Mouse (Mus musculus) hindbrain, embryonic 11.5 days (tissue): ENCODE measurements at regions not wholly inside any gene's neighbourhood (a gene's known extent, or its start where the extent isn't known, plus 50 kb on each side); places are given as distances from the start of the nearest gene placed in this dataset.

Experiments used
- ATAC-seq: fragments of 200-750 bp; cut with Nextera tagmentation; 2 replicates; pipeline ENCODE4 v1.8.0; 2017; ENCODE audit warnings: mild to moderate bottlenecking, moderate TSS enrichment, moderate library complexity; ENCODE audit not compliant: low FRiP score
- DNase-seq: peaks from one replicate; pipeline ENCODE4 v3.0.0-alpha.2; 2015; ENCODE audit warnings: low spot score
- H3K27ac ChIP-seq: fragments of 300-500 bp; sonication (generic); 2 replicates; pipeline ENCODE4 v1.5.1; 2014; ENCODE audit warnings: mild to moderate bottlenecking, low read depth, low read length
- H3K27me3 ChIP-seq: fragments of 300-500 bp; sonication (generic); 2 replicates; pipeline ENCODE4 v1.6.1; 2014; ENCODE audit warnings: mild to moderate bottlenecking, low read length, moderate library complexity, mixed read lengths; ENCODE audit not compliant: control insufficient read depth, insufficient read depth
- H3K36me3 ChIP-seq: fragments of 300-500 bp; sonication (generic); 2 replicates; pipeline ENCODE4 v1.6.1; 2014; ENCODE audit warnings: mild to moderate bottlenecking, low read length, moderate library complexity, mixed read lengths; ENCODE audit not compliant: control insufficient read depth, insufficient read depth
- H3K4me1 ChIP-seq: fragments of 300-500 bp; sonication (generic); replicated peaks from 2 replicates; pipeline ENCODE4 v1.6.1; 2014; ENCODE audit warnings: low read length, mixed read lengths; ENCODE audit not compliant: control insufficient read depth, insufficient read depth
- H3K4me2 ChIP-seq: fragments of 300-500 bp; sonication (generic); replicated peaks from 2 replicates; pipeline ENCODE4 v1.6.1; 2014; ENCODE audit warnings: mild to moderate bottlenecking, low read depth, low read length
- H3K4me3 ChIP-seq: fragments of 300-500 bp; sonication (generic); 2 replicates; pipeline ENCODE4 v1.5.1; 2014; ENCODE audit warnings: low read depth, low read length
- H3K9ac ChIP-seq: fragments of 300-500 bp; sonication (generic); 2 replicates; pipeline ENCODE4 v1.6.1; 2014; ENCODE audit warnings: low read depth, low read length
- H3K9me3 ChIP-seq: fragments of 300-500 bp; sonication (generic); 2 replicates; pipeline ENCODE4 v1.6.1; 2016; ENCODE audit warnings: low read length; ENCODE audit not compliant: control insufficient read depth
- WGBS: fragments of 180-500 bp; shearing (Covaris S2); extraction: QIAGEN DNeasy Blood & Tissue Kit; methylation state at CpG from one replicate; pipeline ENCODE4 v1.1.7; 2014; 5-methylcytosine and 5-hydroxymethylcytosine counted together

- DNase-seq = no peak
Measured at GRCm38 (mm10) chr8:128183081-128183480, 175.3 kb upstream of the Nrp1 start.

GRCm38 (mm10) chr8:128188321-128188720 lies 170.1 kb upstream of the Nrp1 start:
- no peak overlapping the region for H3K4me2 ChIP-seq
- no peak overlapping the region for H3K4me3 ChIP-seq
- no peak overlapping the region for H3K9ac ChIP-seq
- DNase-seq (no peak), ATAC-seq (no peak)
- no peaks in the 10 kb centered on the region for H3K4me1 ChIP-seq
- 87% methylated on average over 6 of the region's 6 CpGs for WGBS
- no peaks in the 10 kb centered on the region for H3K9me3 ChIP-seq
- no peak overlapping the region for H3K27ac ChIP-seq
- H3K36me3 ChIP-seq = no peaks in the 10 kb centered on the region
- H3K27me3 ChIP-seq = no peaks in the 10 kb centered on the region

More at GRCm38 (mm10) chr8:128183081-128183480, 175.3 kb upstream of the Nrp1 start:
- no peak overlapping the region for H3K4me3 ChIP-seq
- no peaks in the 10 kb centered on the region for H3K4me1 ChIP-seq
- H3K4me2 ChIP-seq = no peak overlapping the region
- H3K27me3 ChIP-seq = no peaks in the 10 kb centered on the region
- H3K9ac ChIP-seq = no peak overlapping the region
- no peak overlapping the region for H3K27ac ChIP-seq
- no peak for ATAC-seq
- H3K9me3 ChIP-seq = no peaks in the 10 kb centered on the region
- no peaks in the 10 kb centered on the region for H3K36me3 ChIP-seq
- 44% methylated on average over 4 of the region's 4 CpGs for WGBS

- Histone ChIP-seq H3K4me1 (no peaks in the 10 kb centered on the region), H3K9me3 (no peaks in the 10 kb centered on the region), H3K36me3 (no peaks in the 10 kb centered on the region), H3K4me3 (no peak overlapping the region), H3K27me3 (no peaks in the 10 kb centered on the region), H3K9ac (no peak overlapping the region), H3K27ac (no peak overlapping the region), H3K4me2 (no peak overlapping the region)
- DNase-seq (no peak), ATAC-seq (no peak)
- 86% methylated on average over 3 of the region's 3 CpGs for WGBS
Measured at GRCm38 (mm10) chr8:128193293-128193887, 165.0 kb upstream of the Nrp1 start.

DNA sequence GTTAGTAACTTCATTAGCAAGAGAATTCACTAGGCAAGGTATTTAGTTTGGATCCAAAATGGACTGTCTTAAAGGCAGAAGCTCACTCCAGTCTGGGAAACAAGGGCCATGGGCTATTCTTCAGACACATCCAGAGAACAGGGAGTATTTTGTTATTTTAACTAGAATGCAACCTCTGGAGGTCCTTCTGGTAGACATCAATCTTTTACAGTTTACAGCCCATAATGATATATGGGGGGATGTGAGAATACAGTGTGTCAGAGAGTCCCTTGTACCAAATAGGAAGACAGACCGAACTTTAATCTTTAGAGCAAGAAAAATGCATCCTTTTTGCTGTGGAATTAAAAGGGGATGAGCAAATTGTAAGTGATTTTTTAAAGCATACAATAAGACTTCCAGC lies 157.6 kb upstream of the Nrp1 start:
- H3K27ac ChIP-seq = no peak overlapping the region
- no peak overlapping the region for H3K9ac ChIP-seq
- DNase-seq (no peak), ATAC-seq (no peak)
- 74% methylated on average over 1 of the region's 1 CpGs for WGBS
- no peak overlapping the region for H3K4me2 ChIP-seq
- no peaks in the 10 kb centered on the region for H3K4me1 ChIP-seq
- no peaks in the 10 kb centered on the region for H3K9me3 ChIP-seq
- no peaks in the 10 kb centered on the region for H3K36me3 ChIP-seq
- H3K27me3 ChIP-seq = no peaks in the 10 kb centered on the region
- H3K4me3 ChIP-seq = no peak overlapping the region

GRCm38 (mm10) chr8:128201635-128202034 lies 156.8 kb upstream of the Nrp1 start:
- no peak overlapping the region for H3K27ac ChIP-seq
- H3K36me3 ChIP-seq = no peaks in the 10 kb centered on the region
- H3K4me2 ChIP-seq = no peak overlapping the region
- H3K9ac ChIP-seq = no peak overlapping the region
- DNase-seq (no peak), ATAC-seq (no peak)
- H3K9me3 ChIP-seq = no peaks in the 10 kb centered on the region
- H3K4me3 ChIP-seq = no peak overlapping the region
- WGBS = 82% methylated on average over 4 of the region's 4 CpGs
- H3K4me1 ChIP-seq = no peaks in the 10 kb centered on the region
- H3K27me3 ChIP-seq = no peaks in the 10 kb centered on the region

GRCm38 (mm10) chr8:128202158-128202886 lies 156.1 kb upstream of the Nrp1 start:
- Histone ChIP-seq H3K9ac (no peak overlapping the region), H3K9me3 (no peaks in the 10 kb centered on the region), H3K4me3 (no peak overlapping the region), H3K4me1 (no peaks in the 10 kb centered on the region), H3K36me3 (no peaks in the 10 kb centered on the region), H3K27ac (no peak overlapping the region), H3K27me3 (no peaks in the 10 kb centered on the region), H3K4me2 (no peak overlapping the region)
- 82% methylated on average over 4 of the region's 4 CpGs for WGBS
- ATAC-seq (no peak), DNase-seq (no peak)

DNA sequence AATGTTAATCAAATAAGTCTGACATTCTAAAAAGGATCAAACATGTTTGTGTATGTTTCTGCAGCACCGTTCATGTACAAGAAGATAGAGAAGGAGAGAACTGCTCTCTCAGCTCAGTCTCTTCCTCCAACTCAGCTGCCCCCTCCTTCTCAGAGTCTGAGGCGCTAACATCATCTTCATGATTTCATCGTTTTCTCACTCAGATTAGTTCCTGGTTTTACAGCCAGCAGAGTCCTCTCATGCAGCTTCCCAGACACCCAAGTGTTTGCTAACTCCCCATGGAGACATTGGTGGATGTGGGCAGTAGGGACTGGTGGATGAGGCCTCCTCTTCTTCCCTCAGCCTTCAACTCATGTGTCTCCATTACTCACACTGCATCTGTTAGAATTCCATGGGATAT lies 153.6 kb upstream of the Nrp1 start:
- 86% methylated on average over 3 of the region's 3 CpGs for WGBS
- ATAC-seq (no peak), DNase-seq (no peak)
- Histone ChIP-seq H3K36me3 (no peaks in the 10 kb centered on the region), H3K4me2 (no peak overlapping the region), H3K4me3 (no peak overlapping the region), H3K9me3 (no peaks in the 10 kb centered on the region), H3K27ac (no peak overlapping the region), H3K4me1 (no peaks in the 10 kb centered on the region), H3K9ac (no peak overlapping the region), H3K27me3 (no peaks in the 10 kb centered on the region)

DNA sequence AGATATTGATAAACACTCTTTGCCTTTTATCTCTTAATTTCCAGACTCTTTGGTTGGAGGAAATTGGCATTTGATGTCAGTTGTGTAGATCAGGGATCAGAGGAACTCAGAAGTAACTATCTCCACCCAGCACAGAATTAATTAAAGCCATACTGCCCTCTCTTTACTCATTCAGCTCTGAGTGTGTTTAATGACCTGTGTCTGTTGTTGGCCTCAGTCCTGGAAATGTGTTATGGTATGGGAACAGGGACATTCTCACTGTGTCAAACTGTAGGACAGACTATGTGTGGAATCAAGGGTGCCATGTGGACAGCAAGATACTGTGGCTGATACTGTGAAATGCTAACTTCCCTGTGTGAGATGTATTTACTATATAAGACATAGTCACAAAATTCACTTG lies 151.3 kb upstream of the Nrp1 start:
- H3K27ac ChIP-seq = no peak overlapping the region
- no peaks in the 10 kb centered on the region for H3K36me3 ChIP-seq
- H3K9me3 ChIP-seq = no peaks in the 10 kb centered on the region
- no peak overlapping the region for H3K4me2 ChIP-seq
- no peak overlapping the region for H3K9ac ChIP-seq
- H3K27me3 ChIP-seq = no peaks in the 10 kb centered on the region
- H3K4me1 ChIP-seq = no peaks in the 10 kb centered on the region
- no peak overlapping the region for H3K4me3 ChIP-seq
- DNase-seq (no peak), ATAC-seq (no peak)

DNA sequence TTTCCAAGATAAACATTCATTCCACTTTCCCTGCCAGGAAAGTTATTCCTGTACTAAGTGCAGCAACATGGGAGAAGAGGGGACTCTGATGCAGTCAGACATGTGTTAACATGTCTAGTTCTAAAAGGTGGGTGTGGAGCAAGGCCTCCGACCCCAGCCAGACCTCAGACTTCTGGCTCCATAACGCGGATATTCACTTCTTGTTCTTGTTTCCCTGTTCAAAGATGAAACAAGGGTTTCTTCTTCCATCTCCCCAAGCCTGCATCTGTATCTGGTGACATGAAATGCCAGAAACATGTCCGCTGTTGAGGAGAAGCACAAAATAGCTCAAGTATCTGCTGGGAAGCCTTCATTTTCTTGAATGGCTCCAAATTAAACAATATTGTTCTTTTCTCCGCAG lies 147.6 kb upstream of the Nrp1 start:
- WGBS = 84% methylated on average over 5 of the region's 5 CpGs
- Histone ChIP-seq H3K27ac (no peak overlapping the region), H3K4me2 (no peak overlapping the region), H3K36me3 (no peaks in the 10 kb centered on the region), H3K9me3 (no peaks in the 10 kb centered on the region), H3K27me3 (no peaks in the 10 kb centered on the region), H3K4me3 (no peak overlapping the region), H3K9ac (no peak overlapping the region), H3K4me1 (no peaks in the 10 kb centered on the region)
- DNase-seq = no peak
- no peak for ATAC-seq
